Mouse (Mus musculus) forebrain, postnatal 0 days (tissue): ENCODE data around the gene Eif2s1. TPM values are rescaled to one million over a fixed set of nuclear protein-coding genes. Genes with fewer than 3 reads are reported as not detected.

Experiments used
- ATAC-seq: fragments of 200-750 bp; cut with Nextera tagmentation; 2 replicates; pipeline ENCODE4 v1.8.0; 2017; ENCODE audit warnings: mild to moderate bottlenecking, moderate library complexity
- DNase-seq: peaks from one replicate; pipeline ENCODE4 v3.0.0-alpha.2; 2015
- H3K27ac ChIP-seq: fragments of 300-500 bp; sonication (generic); 2 replicates; pipeline ENCODE4 v1.5.1; 2014; ENCODE audit warnings: low read depth, mild to moderate bottlenecking, antibody characterized with exemption, low read length, moderate library complexity, mixed read lengths
- H3K27me3 ChIP-seq: fragments of 300-500 bp; sonication (generic); 2 replicates; pipeline ENCODE4 v1.6.1; 2014; ENCODE audit warnings: mild to moderate bottlenecking, low read length, mixed read lengths; ENCODE audit not compliant: insufficient read depth
- H3K36me3 ChIP-seq: fragments of 300-500 bp; sonication (generic); 2 replicates; pipeline ENCODE4 v1.6.1; 2014; ENCODE audit warnings: mild to moderate bottlenecking, moderate library complexity; ENCODE audit not compliant: insufficient read depth
- H3K4me1 ChIP-seq: fragments of 300-500 bp; sonication (generic); 2 replicates; pipeline ENCODE4 v1.6.1; 2014; ENCODE audit warnings: antibody characterized with exemption; ENCODE audit not compliant: insufficient read depth
- H3K4me2 ChIP-seq: fragments of 300-500 bp; sonication (generic); 2 replicates; pipeline ENCODE4 v1.6.1; 2014; ENCODE audit warnings: low read depth, mild to moderate bottlenecking, moderate library complexity
- H3K4me3 ChIP-seq: fragments of 300-500 bp; sonication (generic); 2 replicates; pipeline ENCODE4 v1.5.1; 2014; ENCODE audit warnings: low read depth, low read length, mixed read lengths
- H3K9ac ChIP-seq: fragments of 300-500 bp; sonication (generic); 2 replicates; pipeline ENCODE4 v1.6.1; 2014; ENCODE audit warnings: mild to moderate bottlenecking
- H3K9me3 ChIP-seq: fragments of 300-500 bp; sonication (generic); 2 replicates; pipeline ENCODE4 v1.6.1; 2016; ENCODE audit warnings: low read length
- CTCF ChIP-seq: sonication (generic); IDR thresholded peaks from 2 replicates; pipeline ENCODE4 v1.5.1; 2016; ENCODE audit warnings: antibody characterized with exemption, control low read depth, low read depth
- WGBS: fragments of 180-500 bp; shearing (Covaris S2); extraction: QIAGEN DNeasy Blood & Tissue Kit; methylation state at CpG from one replicate; pipeline ENCODE4 v1.1.7; 2014; 5-methylcytosine and 5-hydroxymethylcytosine counted together
- polyA plus RNA-seq: library from polyadenylated mRNA; unstranded; fragments of >200 nt; fragmentation: Nextera tagmentation; extraction: Ambion mirVana; gene quantifications from 2 replicates; pipeline ENCODE4 v1.2.1, GENCODE M21; 2015
- total RNA-seq: library from RNA; depleted of rRNA; stranded (reverse); fragments of >200 nt; gene quantifications from 2 replicates; pipeline ENCODE4 v1.2.3, GENCODE M21; 2014; rRNA removed

The Eif2s1 gene
- total RNA-seq, result 56.6 and 84.5 TPM in 2 replicates
- 98.4 and 111 TPM in 2 replicates for polyA plus RNA-seq

- ATAC-seq (peak; percentile 99), DNase-seq (peak; percentile 99)
- no peaks in the 10 kb centered on the region for H3K36me3 ChIP-seq
- no peaks in the 10 kb centered on the region for H3K9me3 ChIP-seq
- no peaks in the 10 kb centered on the region for H3K27me3 ChIP-seq
- H3K4me2 ChIP-seq, result peak within 1 kb of the TSS; percentile 76
- H3K4me3 ChIP-seq, result peak within 1 kb of the TSS; percentile 68
- H3K4me1 ChIP-seq, result peaks cover 8% of the 10 kb centered on the region
- H3K27ac ChIP-seq, result peak within 1 kb of the TSS; percentile 85
- peak; percentile 90 for TF ChIP-seq CTCF
- WGBS, result 2% methylated on average over 54 of the region's 55 CpGs
- peak within 1 kb of the TSS; percentile 72 for H3K9ac ChIP-seq
Measured at GRCm38 (mm10) chr12:78861496-78862253, at the start of gene Eif2s1, which contains the start of gene Atp6v1d. Gene Eif2s1 (plus strand): TSS chr12:78861819. Gene Atp6v1d (minus strand): TSS chr12:78861638.

DNA sequence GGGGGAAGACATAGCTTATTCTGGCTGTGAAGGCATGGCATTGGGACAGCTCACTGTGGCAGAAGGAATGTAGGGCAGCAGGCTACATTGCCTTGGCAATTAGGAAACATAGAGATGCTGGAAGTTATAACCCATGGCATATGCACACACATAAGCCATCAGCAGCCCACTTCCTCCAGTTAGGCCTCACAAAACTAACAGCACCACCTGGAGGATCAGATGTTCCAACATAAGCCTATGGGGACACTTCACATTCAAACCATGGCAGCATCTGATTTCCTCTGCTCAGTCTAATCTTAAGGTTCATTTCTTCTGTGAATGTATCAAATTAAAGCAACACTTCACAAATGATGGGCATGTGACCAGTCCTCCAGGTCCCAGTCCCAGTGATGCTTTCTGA is 47.2 kb upstream of the Eif2s1 start:
- no peak overlapping the region for H3K4me3 ChIP-seq
- H3K4me2 ChIP-seq, result no peak overlapping the region
- H3K36me3 ChIP-seq, result no peaks in the 10 kb centered on the region
- H3K9ac ChIP-seq, result no peak overlapping the region
- H3K27ac ChIP-seq, result no peak overlapping the region
- H3K9me3 ChIP-seq, result no peaks in the 10 kb centered on the region
- DNase-seq (peak; percentile 23), ATAC-seq (peak; percentile 40; the same call in 1 of the 2 replicates)
- H3K27me3 ChIP-seq, result no peaks in the 10 kb centered on the region
- peak; percentile 30 for TF ChIP-seq CTCF
- no peaks in the 10 kb centered on the region for H3K4me1 ChIP-seq

GRCm38 (mm10) chr12:78834496-78834895 is 27.1 kb upstream of the Eif2s1 start:
- H3K27ac ChIP-seq, result no peak overlapping the region
- no peaks in the 10 kb centered on the region for H3K4me1 ChIP-seq
- H3K4me2 ChIP-seq, result no peak overlapping the region
- no peaks in the 10 kb centered on the region for H3K9me3 ChIP-seq
- H3K4me3 ChIP-seq, result no peak overlapping the region
- no peak overlapping the region for H3K9ac ChIP-seq
- no peak for DNase-seq
- no peaks in the 10 kb centered on the region for H3K27me3 ChIP-seq
- WGBS, result 89% methylated on average over 2 of the region's 2 CpGs
- no peak for TF ChIP-seq CTCF
- no peak for ATAC-seq
- peaks cover 26% of the 10 kb centered on the region for H3K36me3 ChIP-seq

- no peak for ATAC-seq
- WGBS, result 72% methylated on average over 4 of the region's 4 CpGs
- Histone ChIP-seq H3K36me3 (peaks cover 57% of the 10 kb centered on the region), H3K9me3 (no peaks in the 10 kb centered on the region), H3K4me3 (no peak overlapping the region), H3K4me1 (no peaks in the 10 kb centered on the region), H3K9ac (no peak overlapping the region), H3K27me3 (no peaks in the 10 kb centered on the region), H3K27ac (no peak overlapping the region), H3K4me2 (no peak overlapping the region)
- no peak for TF ChIP-seq CTCF
- DNase-seq, result no peak
Measured at GRCm38 (mm10) chr12:78839906-78840305, 21.7 kb upstream of the Eif2s1 start.

DNA sequence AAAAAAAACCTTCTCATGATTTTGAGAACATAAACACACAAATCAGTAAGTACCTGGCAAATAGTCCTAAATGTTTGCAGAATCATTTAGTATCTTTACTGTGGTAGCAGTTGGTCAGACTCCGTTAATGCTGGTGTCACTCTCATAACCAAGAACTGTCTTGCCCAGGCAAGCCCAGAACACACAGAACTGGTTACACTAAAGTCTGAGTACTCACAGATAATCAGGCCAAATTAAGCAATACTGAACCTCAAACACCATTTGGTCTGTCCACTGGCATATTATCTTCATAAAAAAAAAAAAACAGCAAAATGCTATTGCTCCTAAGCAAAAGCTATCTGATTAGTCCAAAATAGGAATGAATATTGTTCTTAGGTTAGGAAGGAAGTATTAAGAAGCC is 19.2 kb upstream of the Eif2s1 start:
- H3K9me3 ChIP-seq, result no peaks in the 10 kb centered on the region
- no peak for ATAC-seq
- no peaks in the 10 kb centered on the region for H3K27me3 ChIP-seq
- 93% methylated on average over 1 of the region's 1 CpGs for WGBS
- no peak for TF ChIP-seq CTCF
- H3K4me3 ChIP-seq, result no peak overlapping the region
- DNase-seq, result no peak
- peaks cover 51% of the 10 kb centered on the region for H3K36me3 ChIP-seq
- no peak overlapping the region for H3K4me2 ChIP-seq
- no peaks in the 10 kb centered on the region for H3K4me1 ChIP-seq
- no peak overlapping the region for H3K27ac ChIP-seq
- no peak overlapping the region for H3K9ac ChIP-seq

DNA sequence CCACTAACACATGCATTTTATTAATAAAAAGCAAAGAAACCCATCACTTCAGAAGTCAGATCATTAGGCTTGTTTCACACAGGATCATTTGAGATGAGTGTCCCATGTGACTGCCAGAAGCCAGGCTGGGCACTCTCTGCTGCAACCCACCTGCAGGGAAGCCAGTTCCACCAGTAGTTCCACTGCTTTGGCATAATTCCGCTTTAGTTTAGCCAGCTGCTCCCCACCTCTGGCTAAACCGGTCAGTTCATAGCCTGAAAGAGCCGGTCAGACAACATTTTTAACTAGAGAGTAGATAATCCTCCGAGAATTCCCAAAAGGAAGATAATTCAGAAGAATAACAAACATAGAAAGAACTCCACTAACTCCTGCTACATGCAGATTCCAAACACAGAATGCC is 13.4 kb upstream of the Eif2s1 start:
- Histone ChIP-seq H3K27me3 (no peaks in the 10 kb centered on the region), H3K4me3 (no peak overlapping the region), H3K27ac (no peak overlapping the region), H3K4me2 (no peak overlapping the region), H3K36me3 (peaks cover 42% of the 10 kb centered on the region), H3K4me1 (no peaks in the 10 kb centered on the region), H3K9ac (no peak overlapping the region), H3K9me3 (no peaks in the 10 kb centered on the region)
- WGBS, result 97% methylated on average over 4 of the region's 4 CpGs
- ATAC-seq (no peak), DNase-seq (no peak)
- no peak for TF ChIP-seq CTCF

GRCm38 (mm10) chr12:78860921-78861495 is 611 bp upstream of the Eif2s1 start:
- no peak for TF ChIP-seq CTCF
- WGBS, result 1% methylated on average over 30 of the region's 30 CpGs
- Histone ChIP-seq H3K4me1 (peaks cover 8% of the 10 kb centered on the region), H3K36me3 (no peaks in the 10 kb centered on the region), H3K9ac (peak overlapping the region; percentile 72), H3K4me2 (peak overlapping the region; percentile 76), H3K27ac (peak overlapping the region; percentile 80), H3K9me3 (no peaks in the 10 kb centered on the region), H3K4me3 (peak overlapping the region; percentile 68), H3K27me3 (no peaks in the 10 kb centered on the region)
- DNase-seq (no peak), ATAC-seq (peak; percentile 32)
